Mouse (Mus musculus) lung, postnatal 14 days (tissue): ENCODE results near the gene Syne3.

Experiments used
- DNase-seq: peaks from one replicate; pipeline ENCODE4 v3.0.0; 2021

Gene Syne3

DNA sequence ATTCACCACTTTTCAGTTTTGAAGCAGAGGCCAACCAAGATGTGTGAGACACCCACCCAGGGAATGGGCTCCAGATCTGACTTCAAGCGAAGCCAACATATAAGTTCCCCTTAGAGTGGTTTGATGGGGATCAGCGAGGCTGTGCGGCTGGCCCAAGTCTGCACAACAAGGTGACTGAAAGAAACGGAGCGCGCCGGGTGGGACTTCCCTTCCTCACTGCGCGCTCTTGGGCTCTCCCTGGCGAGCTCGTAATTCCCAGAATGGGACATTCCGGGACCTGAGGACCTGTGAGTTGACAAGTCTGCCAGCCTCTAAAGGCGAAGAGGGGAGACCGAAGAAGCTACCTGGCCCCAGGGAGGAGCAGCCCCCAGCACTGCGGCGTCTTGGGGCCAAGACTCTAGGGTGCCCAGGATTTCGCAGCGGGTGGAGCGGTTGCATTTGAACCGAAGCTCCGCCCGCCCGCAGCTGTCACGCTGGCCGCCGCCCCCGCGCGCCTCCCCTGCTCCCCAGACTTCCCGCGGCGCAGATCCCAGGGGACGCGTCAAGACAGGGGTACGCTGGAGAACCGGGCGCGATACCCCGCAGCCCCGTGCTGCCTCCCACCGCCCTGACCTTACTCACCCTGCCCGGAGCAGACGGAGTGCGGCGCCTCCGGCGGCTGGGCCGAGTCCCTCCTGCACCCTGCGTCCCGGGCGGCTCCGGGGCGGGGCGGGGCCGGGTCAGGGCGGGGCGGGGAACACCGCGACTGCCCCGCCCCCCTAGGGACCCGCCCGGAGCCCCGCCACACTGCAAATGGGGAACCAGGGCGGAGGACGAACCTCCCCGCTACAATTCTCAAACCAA is at the start of gene Syne3:
Gene Syne3, minus strand, starts transcription at position 440 of the 843 bp plus-strand sequence.
- peak; percentile 72 for DNase-seq

DNA sequence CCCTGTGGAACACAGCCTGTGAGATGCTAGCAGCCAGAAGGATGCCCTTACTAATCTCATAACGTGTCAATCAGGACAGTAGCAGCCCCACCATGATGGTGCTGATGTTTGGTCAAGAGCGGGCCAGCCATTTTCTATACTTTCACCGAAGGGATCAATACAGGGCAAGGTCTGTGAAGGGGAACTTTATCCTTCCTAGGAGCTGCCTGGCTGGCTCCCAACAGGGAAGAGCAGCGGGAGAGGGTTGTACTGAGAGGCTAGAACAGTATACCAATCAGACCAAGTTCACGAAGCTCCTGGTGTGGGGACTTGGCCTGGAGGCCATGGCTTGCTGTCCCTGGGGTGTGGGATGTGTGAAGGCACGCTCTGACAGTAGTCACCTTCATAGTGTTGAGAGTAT is 45.7 kb upstream of the Syne3 start:
- no peak for DNase-seq

DNA sequence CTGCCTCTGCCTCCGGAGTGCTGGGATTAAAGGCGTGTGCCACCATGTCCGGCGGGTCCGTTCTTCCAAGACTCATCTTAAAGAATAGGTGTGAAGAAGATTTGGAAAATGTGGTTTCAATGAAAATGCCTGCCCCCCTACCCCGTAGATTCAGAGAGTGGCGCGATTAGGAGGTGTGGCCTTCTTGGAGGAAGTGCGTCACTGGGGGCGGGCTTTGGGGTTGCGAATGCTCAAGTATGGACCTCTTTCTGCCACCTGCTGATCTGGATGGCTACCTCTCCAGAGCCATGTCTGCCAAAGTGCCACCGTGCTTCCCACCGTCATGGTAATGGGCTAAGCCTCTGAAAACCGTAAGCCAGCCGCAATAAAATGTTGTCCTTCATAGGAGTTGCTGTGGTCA is 44.4 kb upstream of the Syne3 start:
- DNase-seq: no peak

DNA sequence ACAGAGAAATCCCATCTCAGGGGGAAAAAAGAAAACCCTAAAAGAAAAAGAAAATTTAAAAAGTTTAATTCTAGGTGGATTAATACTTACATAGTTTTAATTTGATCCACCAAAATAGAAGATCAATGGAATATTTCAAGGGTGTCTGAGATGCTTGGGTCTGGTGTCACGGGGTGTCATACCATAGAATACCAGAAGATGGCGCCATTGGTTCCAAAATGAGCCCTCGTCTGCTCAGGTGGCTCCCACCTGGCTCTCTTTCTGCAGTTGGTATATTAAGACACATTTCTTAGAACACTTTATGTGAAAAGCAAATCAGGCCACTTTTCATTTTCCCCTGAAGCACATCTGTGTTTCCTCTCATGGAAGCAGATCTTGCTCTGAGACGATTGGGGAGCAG is 41.3 kb upstream of the Syne3 start:
- peak; percentile 54 for DNase-seq

GRCm38 (mm10) chr12:105049813-105050212 is 40.2 kb upstream of the Syne3 start:
- no peak for DNase-seq

- DNase-seq: no peak
These were observed 38.8 kb upstream of the Syne3 start for GRCm38 (mm10) chr12:105048301-105048863.

- no peak for DNase-seq
These were observed 35.2 kb upstream of the Syne3 start for GRCm38 (mm10) chr12:105044775-105045174.

DNA sequence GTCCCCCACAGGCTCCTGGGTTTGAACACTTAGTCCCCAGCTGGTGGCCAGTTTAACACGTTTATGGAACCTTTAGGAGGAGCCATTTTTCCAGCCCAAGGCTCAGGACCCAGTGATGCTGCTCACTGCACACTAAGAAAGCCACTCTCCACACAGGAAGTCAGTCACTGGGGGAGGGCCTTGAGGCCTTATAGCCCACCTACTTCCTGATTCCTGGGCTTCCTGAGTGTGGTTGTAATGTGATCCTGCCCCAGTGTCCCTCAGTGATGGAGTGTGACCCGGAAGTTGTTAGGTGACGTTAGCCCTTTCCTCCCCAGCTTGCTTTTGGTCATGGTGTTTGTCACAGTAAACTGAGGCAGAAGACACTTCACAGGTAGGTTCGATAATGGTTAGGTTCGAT is 33.5 kb upstream of the Syne3 start:
- no peak for DNase-seq

DNA sequence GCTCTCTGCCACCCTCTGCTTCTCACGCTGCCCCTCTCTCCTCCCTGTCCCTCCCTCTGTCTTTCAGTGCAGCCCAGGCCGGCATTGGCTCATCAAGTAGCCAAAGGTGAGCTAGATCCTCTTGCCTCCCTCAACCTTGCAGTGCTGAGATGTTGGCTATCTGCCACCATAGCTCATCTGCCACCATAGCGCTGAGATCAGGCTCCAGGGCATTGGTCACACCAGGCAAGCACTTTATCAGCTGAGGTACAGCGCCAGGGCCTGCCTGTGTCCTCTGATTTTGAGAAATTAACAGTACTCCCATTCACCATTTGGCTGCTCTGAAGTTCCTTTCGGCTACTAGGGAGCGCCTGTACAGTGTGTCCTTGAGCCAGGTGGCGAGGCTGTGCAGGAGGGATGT is 31.3 kb upstream of the Syne3 start:
- no peak for DNase-seq

DNA sequence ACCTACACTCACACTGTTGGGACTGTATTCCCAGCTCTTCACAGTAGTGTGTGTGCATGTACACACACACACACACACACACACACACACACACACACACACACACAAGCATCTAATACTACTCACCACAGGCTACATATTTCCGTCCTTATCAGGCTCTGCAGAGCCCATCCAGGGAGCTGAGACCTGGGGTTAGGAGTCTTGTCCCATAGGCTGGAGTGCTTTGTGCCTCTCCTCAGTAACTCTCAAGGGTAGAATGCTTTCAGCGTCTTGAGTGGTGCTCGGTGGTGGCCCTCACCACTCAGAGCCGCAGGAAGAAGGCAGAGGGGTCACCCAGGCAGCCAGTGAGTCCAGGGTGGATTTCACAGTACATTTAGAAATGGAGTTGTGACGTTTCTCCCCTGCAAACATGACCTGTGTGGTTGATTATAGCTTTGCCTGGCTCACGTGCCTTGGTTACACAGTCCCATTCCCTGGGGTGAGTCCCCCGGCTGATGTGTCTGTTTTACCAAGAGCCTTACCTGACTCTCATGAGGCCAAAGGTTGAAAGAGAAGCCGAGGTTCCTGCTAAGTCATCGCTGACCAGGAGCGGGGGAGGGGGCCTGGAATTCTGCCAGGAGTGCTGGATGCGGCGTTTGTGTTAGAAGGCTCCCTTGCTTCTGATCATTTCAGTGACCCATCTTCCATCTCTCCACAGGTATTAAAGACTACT is 30.1 kb upstream of the Syne3 start:
- DNase-seq: no peak

GRCm38 (mm10) chr12:105038918-105039317 is 29.3 kb upstream of the Syne3 start:
- DNase-seq: no peak

DNA sequence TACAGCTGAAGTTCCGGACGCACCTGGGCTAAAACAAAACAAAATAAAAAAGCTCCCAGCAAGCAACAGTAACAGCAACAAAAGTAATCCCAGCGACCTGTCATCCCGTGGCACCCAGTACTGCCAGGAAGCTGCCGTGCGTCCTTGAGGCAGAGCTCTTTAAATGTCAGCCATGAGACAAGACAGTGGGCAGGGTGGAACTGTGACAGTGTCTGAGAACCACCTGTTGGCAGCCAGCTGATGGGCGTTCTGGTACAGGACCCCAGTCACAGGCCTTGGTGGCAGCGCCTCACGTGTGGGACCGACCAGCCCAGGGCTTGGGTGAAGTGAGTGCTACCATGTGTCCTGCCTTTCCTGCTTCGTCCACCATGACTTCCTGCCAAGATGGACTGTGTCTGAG is 28.6 kb upstream of the Syne3 start:
- no peak for DNase-seq

- DNase-seq: no peak
These were observed 24.6 kb upstream of the Syne3 start for GRCm38 (mm10) chr12:105034130-105034769.

DNA sequence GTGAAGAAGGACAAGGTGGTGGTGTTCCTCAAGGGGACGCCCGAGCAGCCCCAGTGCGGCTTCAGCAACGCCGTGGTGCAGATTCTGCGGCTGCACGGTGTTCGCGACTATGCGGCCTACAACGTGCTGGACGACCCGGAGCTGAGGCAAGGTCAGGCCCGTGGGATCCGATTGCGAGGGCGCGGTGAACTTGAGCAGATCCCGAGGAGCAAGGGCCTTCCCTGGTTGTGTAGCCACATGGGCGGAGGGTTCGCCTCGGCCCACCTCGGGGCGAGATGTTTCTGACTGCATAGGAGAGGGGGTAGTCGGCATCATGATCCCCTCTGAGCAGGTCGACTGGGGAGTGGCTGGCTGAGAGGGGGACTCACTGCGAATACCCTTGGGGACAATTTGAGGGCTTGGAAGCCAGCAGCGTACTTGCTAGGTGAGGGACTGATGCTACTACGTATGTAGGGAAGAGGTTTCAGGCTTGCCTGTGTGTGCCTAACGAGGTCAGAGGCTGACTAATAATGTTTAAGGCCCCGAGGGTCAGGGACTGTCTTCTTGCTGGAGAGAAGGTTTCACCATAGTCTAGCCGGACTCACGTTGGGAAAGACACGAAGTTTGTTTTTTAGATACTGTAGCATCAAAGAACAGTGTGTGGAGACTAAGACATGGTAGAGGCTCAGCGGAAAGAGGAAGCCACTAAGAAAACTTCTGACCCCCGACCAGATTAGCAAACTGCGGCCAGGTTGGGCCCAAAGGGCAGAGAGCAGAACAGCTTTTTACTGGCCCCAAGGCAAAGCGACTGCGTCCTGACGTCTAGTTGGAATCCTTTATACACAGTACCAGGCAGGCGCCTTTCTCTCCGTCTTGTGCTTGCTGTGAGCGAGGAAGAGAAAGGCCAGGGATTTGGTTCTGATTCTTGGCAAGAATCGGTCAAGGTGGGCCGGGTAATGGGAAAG is 23.5 kb upstream of the Syne3 start:
- no peak for DNase-seq

- DNase-seq: peak; percentile 98
These were observed 22.7 kb upstream of the Syne3 start, which contains the start of gene Glrx5 for GRCm38 (mm10) chr12:105032147-105032831. TSS of gene Glrx5 (plus strand) at chr12:105032688.

DNA sequence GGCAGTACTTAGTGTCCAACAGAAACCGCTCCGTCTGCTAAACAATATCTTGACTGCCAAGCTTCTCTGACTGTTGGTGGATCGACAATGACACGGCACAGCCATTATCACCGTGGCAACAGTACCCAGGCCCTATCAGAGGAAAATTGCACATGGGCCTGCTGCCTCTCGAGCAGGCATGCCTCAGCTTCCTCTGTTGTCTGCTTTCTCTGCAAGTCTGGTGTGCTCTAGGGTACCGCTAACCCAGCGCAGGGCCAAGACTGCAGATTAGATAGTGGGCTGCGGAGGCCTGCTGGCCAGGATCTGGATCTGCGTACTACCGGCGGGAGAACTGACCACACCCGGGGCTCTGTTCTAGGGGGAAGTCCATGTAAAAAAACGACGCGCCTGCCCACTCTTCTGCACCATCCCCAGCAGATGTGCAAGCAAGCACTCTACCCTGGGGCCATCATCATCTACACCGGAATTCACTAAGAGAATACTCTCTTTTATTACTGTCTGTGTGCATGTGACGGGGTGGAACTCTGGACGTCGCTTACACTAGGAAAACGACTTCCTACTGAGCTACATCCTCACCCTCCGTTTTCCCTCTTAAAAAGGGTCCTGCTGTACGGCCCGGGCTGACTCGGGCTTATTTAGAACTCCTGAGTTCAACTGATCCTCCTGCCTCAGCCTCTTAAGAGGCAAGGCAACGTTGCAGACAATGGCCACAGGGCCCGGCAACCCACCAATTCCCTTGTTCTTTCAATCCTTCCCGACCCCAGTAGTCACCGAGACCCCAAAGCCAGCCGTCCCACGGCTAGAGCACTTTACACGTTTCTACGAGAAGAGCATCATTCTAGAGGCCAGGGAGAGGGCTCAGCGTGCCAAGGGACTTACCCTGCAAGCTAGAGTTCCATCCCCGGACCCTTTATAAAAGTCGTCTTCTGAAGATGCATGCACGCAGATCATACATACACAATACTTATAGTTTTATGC is 21.8 kb upstream of the Syne3 start:
- DNase-seq: no peak

DNA sequence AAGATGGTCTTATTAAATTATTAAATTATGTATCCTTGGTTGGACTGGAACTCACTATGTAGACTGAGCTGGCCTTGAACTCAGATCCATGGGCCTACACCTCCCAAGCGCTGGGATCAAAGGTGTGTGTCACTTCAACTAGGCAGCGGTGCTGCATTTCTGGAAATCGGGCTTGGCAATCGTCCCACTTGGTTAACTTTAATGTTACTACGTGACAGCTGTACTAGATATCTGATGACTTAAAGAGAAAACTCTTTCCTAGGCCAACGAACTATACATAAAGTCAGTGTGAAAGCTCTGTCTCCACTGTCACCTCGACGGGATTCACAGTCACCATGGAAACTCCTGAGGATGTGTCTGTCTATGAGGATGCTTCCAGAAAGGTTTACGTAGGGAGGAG is 20.3 kb upstream of the Syne3 start:
- no peak for DNase-seq

- peak; percentile 84 for DNase-seq
These were observed 17.8 kb upstream of the Syne3 start for GRCm38 (mm10) chr12:105027323-105027991.

GRCm38 (mm10) chr12:105025947-105026586 is 16.5 kb upstream of the Syne3 start:
- DNase-seq: no peak
